Mouse (Mus musculus) limb, embryonic 11.5 days (tissue): ENCODE data around the gene Arnt2. TPM values are rescaled to one million over a fixed set of nuclear protein-coding genes. Genes with fewer than 3 reads are reported as not detected.

ENCODE experiments used
- ATAC-seq: fragments of 200-750 bp; cut with Nextera tagmentation; 2 replicates; pipeline ENCODE4 v1.8.0; 2017; ENCODE audit warnings: low read depth; ENCODE audit not compliant: insufficient number of reproducible peaks, low FRiP score, low TSS enrichment
- DNase-seq: peaks from one replicate; pipeline ENCODE4 v3.0.0-alpha.2; 2015; ENCODE audit warnings: low spot score
- H3K27ac ChIP-seq: fragments of 300-500 bp; sonication (generic); replicated peaks from 2 replicates; pipeline ENCODE4 v1.5.1; 2014; ENCODE audit warnings: low read depth, mild to moderate bottlenecking, low read length
- H3K27me3 ChIP-seq: fragments of 300-500 bp; sonication (generic); 2 replicates; pipeline ENCODE4 v1.6.1; 2014; ENCODE audit warnings: mild to moderate bottlenecking, low read length, mixed read lengths; ENCODE audit not compliant: control insufficient read depth, insufficient read depth
- H3K36me3 ChIP-seq: fragments of 300-500 bp; sonication (generic); 2 replicates; pipeline ENCODE4 v1.6.1; 2014; ENCODE audit warnings: mild to moderate bottlenecking, low read length, moderate library complexity, mixed read lengths; ENCODE audit not compliant: control insufficient read depth, insufficient read depth
- H3K4me1 ChIP-seq: fragments of 300-500 bp; sonication (generic); 2 replicates; pipeline ENCODE4 v1.6.1; 2014; ENCODE audit warnings: low read length, mixed read lengths; ENCODE audit not compliant: control insufficient read depth, insufficient read depth
- H3K4me2 ChIP-seq: fragments of 300-500 bp; sonication (generic); 2 replicates; pipeline ENCODE4 v1.6.1; 2014; ENCODE audit warnings: low read depth, mild to moderate bottlenecking, moderate library complexity; ENCODE audit not compliant: severe bottlenecking
- H3K4me3 ChIP-seq: fragments of 300-500 bp; sonication (generic); 2 replicates; pipeline ENCODE4 v1.5.1; 2014; ENCODE audit warnings: low read depth, low read length
- H3K9ac ChIP-seq: fragments of 300-500 bp; sonication (generic); 2 replicates; pipeline ENCODE4 v1.6.1; 2014; ENCODE audit warnings: mild to moderate bottlenecking, low read length
- H3K9me3 ChIP-seq: fragments of 300-500 bp; sonication (generic); 2 replicates; pipeline ENCODE4 v1.6.1; 2016; ENCODE audit warnings: low read length; ENCODE audit not compliant: control insufficient read depth
- WGBS: fragments of 180-500 bp; shearing (Covaris S2); extraction: QIAGEN DNeasy Blood & Tissue Kit; methylation state at CpG from one replicate; pipeline ENCODE4 v1.1.7; 2014; 5-methylcytosine and 5-hydroxymethylcytosine counted together
- polyA plus RNA-seq: library from polyadenylated mRNA; unstranded; fragments of >200 nt; fragmentation: Nextera tagmentation; extraction: Ambion mirVana; gene quantifications from 2 replicates; pipeline ENCODE4 v1.2.1, GENCODE M21; 2014

Arnt2 gene
- polyA plus RNA-seq: 17.8 and 19.2 TPM in 2 replicates

DNA sequence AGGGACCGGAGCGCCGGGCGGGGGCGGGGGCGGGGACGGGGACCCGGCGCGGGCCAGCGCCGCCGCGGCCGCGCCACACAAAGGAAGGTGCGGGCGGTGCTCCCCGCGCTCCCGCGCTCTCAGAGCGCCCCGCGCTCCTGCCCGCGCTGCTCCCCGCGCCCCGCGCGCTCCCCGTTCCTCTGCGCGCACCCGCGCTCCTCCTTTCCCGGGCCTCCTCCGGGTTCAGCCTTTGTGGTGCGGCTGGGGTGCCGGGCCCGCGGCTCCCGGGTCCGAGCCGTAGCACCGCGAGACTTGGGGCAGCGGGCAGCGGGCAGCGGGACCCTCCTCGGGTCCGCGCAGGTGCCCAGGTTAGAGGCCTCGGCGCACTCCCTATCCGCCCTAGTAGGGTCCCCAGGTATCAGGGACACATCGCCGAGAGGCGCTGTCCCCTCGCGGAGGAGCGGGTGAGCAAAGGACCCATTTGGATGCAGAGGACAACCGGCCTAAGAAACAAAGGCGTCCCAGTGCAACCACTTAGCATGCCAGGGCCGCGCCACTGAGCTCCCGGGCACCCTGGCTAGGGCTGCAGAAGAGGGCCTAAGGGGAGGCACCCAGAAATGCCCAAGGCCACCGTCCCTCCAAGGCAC is at the start of gene Arnt2:
TSS of gene Arnt2 (minus strand) at position 281 of the 626 bp plus-strand sequence.
- H3K9me3 ChIP-seq: no peaks in the 10 kb centered on the region

GRCm38 (mm10) chr7:84451681-84452080 is 41.7 kb upstream of the Arnt2 start:
- no peaks in the 10 kb centered on the region for H3K27me3 ChIP-seq
- no peaks in the 10 kb centered on the region for H3K4me1 ChIP-seq
- H3K4me2 ChIP-seq: no peak overlapping the region
- H3K4me3 ChIP-seq: no peak overlapping the region
- H3K27ac ChIP-seq: no peak overlapping the region
- ATAC-seq (no peak), DNase-seq (no peak)
- H3K9ac ChIP-seq: no peak overlapping the region
- no peaks in the 10 kb centered on the region for H3K36me3 ChIP-seq
- H3K9me3 ChIP-seq: no peaks in the 10 kb centered on the region

More for the DNA sequence above, at the start of gene Arnt2:
- Histone ChIP-seq H3K4me3 (peak within 1 kb of the TSS; percentile 61), H3K27ac (peak within 1 kb of the TSS; percentile 90), H3K4me1 (peaks cover 4% of the 10 kb centered on the region; the same call in 1 of the 2 replicates), H3K9ac (peak within 1 kb of the TSS; percentile 97), H3K4me2 (peak within 1 kb of the TSS; percentile 65), H3K27me3 (no peaks in the 10 kb centered on the region), H3K36me3 (no peaks in the 10 kb centered on the region)
- 1% methylated on average over 41 of the region's 69 CpGs for WGBS
- peak; percentile 83 for DNase-seq
- peak; percentile 90 for ATAC-seq

DNA sequence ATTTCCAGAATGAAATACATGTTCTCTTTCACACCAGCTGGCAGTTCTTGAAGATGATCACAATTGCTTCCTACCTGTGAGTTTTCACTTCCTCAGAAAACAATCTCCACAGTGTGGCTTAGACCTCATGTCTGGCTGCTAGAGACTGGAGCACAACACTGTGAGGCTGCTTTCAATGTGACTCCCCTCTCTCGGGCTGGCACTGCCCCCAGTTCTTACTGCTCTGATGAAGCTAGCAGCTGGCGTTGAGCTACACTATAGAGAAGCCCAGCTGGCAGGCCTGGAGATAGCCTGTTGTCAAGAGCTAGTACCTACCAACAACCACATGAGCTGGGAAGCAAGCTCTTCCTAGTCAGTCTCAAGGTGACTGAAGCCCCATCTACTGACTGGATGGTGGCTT is 39.1 kb upstream of the Arnt2 start:
- no peaks in the 10 kb centered on the region for H3K27me3 ChIP-seq
- DNase-seq (no peak), ATAC-seq (no peak)
- no peaks in the 10 kb centered on the region for H3K4me1 ChIP-seq
- H3K4me2 ChIP-seq: no peak overlapping the region
- WGBS: 76% methylated on average over 2 of the region's 2 CpGs
- no peaks in the 10 kb centered on the region for H3K9me3 ChIP-seq
- H3K36me3 ChIP-seq: no peaks in the 10 kb centered on the region
- H3K27ac ChIP-seq: no peak overlapping the region
- H3K9ac ChIP-seq: no peak overlapping the region
- no peak overlapping the region for H3K4me3 ChIP-seq

- DNase-seq: no peak
- no peak overlapping the region for H3K27ac ChIP-seq
- no peaks in the 10 kb centered on the region for H3K27me3 ChIP-seq
- H3K4me1 ChIP-seq: no peaks in the 10 kb centered on the region
- no peaks in the 10 kb centered on the region for H3K9me3 ChIP-seq
- no peak overlapping the region for H3K9ac ChIP-seq
- H3K4me3 ChIP-seq: no peak overlapping the region
- H3K36me3 ChIP-seq: no peaks in the 10 kb centered on the region
- no peak for ATAC-seq
- H3K4me2 ChIP-seq: no peak overlapping the region
Observed at GRCm38 (mm10) chr7:84448512-84448911, 38.5 kb upstream of the Arnt2 start.

DNA sequence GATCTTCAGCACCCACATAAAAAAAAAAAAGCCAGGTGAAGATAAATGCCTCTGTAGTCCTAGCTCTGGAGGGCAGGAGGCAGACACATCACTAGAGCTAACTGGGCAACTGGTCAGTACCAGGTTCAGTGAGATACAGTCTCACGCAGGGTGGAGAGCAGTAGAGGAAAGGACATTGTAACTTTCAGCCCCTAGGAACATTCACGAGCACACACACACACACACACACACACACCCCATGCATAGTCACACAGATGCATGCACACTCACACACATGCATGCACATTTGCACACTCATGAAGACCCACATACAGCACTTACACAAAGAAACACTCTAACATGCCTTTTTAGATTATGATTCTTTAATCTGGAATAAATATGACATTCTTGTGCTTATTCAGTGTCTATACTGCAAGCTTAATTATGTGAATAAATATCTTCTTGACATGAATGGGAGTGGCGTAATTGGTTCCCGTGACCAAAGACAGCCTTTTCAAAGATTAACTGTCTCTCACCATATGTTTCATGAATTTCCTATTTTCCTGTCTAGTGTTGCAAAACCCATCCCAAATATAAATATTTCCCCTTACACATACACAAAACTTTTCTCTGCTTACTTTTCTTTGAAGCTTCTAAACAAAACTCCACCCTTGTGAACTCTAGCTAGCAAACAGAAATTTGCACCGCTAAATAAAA is 37.9 kb upstream of the Arnt2 start:
- WGBS: 89% methylated on average over 5 of the region's 5 CpGs
- no peak overlapping the region for H3K9ac ChIP-seq

DNA sequence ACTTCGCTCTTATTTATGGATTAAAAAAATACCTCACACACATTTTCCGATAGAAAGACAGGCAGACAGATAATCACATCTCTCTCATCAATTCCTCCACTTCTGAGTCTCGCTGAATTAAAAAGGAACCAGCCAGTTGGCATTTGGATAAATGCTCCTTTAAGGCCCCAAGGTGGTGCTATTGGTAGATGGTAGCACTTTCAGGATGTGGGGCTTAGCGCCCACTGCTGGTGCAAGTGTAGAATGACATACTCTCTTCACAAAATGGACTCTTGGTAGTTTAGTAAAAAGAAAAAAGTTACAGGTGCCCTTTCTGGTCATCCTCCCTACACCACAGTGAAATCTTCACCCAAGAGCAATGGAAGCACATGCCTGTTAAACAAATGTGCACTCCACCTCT is 37.1 kb upstream of the Arnt2 start:
- DNase-seq (peak; percentile 61), ATAC-seq (no peak)
- 19% methylated on average over 4 of the region's 4 CpGs for WGBS
- Histone ChIP-seq H3K27me3 (no peaks in the 10 kb centered on the region), H3K9ac (no peak overlapping the region), H3K9me3 (no peaks in the 10 kb centered on the region), H3K27ac (no peak overlapping the region), H3K4me1 (no peaks in the 10 kb centered on the region), H3K4me3 (no peak overlapping the region), H3K4me2 (no peak overlapping the region), H3K36me3 (no peaks in the 10 kb centered on the region)

More for the DNA sequence above, 37.9 kb upstream of the Arnt2 start:
- no peaks in the 10 kb centered on the region for H3K36me3 ChIP-seq
- H3K4me1 ChIP-seq: no peaks in the 10 kb centered on the region
- no peaks in the 10 kb centered on the region for H3K27me3 ChIP-seq
- H3K4me3 ChIP-seq: no peak overlapping the region
- ATAC-seq (no peak), DNase-seq (no peak)
- no peak overlapping the region for H3K4me2 ChIP-seq
- no peak overlapping the region for H3K27ac ChIP-seq
- H3K9me3 ChIP-seq: no peaks in the 10 kb centered on the region

DNA sequence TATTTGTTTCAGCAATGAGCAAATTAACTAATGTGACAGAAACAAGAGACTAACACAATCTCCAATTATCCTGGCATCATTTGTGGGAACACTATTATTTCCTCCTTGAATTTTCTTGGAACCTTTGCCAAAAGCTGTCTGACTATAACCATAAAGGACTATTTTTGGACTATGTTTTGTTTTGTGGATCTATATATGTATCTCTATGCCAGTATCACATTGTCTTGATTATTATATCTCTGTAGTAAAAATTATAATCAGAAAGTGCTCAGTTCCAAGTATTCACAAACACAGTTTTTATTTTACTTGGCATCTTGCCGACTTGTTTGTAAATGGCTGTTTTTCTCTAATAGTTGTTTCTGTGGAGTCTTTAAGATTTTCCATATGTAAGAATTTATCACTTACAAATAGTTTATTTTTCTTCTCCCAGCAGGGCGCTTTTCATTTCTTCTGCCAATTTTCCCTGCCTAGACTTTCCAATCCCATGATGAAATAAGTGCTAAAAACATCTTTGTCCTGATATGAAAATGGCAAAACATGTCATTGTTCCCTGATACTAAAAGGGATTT is 32.5 kb upstream of the Arnt2 start:
- no peaks in the 10 kb centered on the region for H3K36me3 ChIP-seq
- no peak for ATAC-seq
- H3K27me3 ChIP-seq: no peaks in the 10 kb centered on the region
- no peak for DNase-seq
- no peak overlapping the region for H3K27ac ChIP-seq
- H3K4me3 ChIP-seq: no peak overlapping the region
- no peaks in the 10 kb centered on the region for H3K9me3 ChIP-seq
- no peaks in the 10 kb centered on the region for H3K4me1 ChIP-seq
- H3K4me2 ChIP-seq: no peak overlapping the region
- 86% methylated on average over 2 of the region's 2 CpGs for WGBS
- no peak overlapping the region for H3K9ac ChIP-seq

DNA sequence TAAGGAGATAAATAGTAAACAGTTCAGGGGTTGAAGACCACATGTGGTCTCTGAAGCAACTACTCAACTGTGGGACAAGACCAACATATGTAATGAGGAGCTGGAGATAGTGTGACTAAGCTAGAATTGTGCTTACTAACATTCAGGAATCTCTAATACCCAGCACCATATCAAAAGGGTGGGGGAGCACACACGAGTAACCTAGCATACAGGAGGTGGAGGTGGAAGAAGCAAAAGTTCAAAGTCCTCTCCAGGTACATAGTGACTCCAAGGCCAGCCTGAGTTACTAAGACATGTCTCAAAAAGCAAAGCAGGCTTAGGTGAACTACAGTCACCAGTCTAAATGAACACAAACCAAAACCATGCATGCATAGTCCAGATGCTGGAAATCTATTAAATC is 29.6 kb upstream of the Arnt2 start:
- ATAC-seq (no peak), DNase-seq (no peak)
- 77% methylated on average over 1 of the region's 1 CpGs for WGBS
- Histone ChIP-seq H3K9ac (no peak overlapping the region), H3K36me3 (no peaks in the 10 kb centered on the region), H3K9me3 (no peaks in the 10 kb centered on the region), H3K4me1 (no peaks in the 10 kb centered on the region), H3K4me2 (no peak overlapping the region), H3K4me3 (no peak overlapping the region), H3K27me3 (no peaks in the 10 kb centered on the region), H3K27ac (no peak overlapping the region)
